14 mouse cellular contexts compared by ENCODE assay signal in genomic region chr6:38785747-38786146, GRCm38 (mm10).
DNase-seq lines count a peak whose midpoint lies in the region; ATAC-seq and TF ChIP-seq lines count a peak whose summit lies in the region.
"Had no signal": no experiment of that assay in that cellular context is flagged by ENCODE, and none has a peak within 500 bp of the region (broad histone marks: within the 10 kb centered on the region; RNA-seq: fewer than 3 reads in every experiment).

No protein-coding gene starts in this region.

- peaks cover 11% of the 10 kb centered on the region; the same call in 1 of the 2 replicates for H3K4me1 ChIP-seq in lung, postnatal 0 days (ENCODE audit: insufficient read depth, low read depth, low read length)
- peaks cover 88% of the 10 kb centered on the region for H3K4me1 ChIP-seq in megakaryocyte, embryonic 14.5 days
- H3K4me1 ChIP-seq: limb, embryonic 12.5 days had no signal

- no peaks in the 10 kb centered on the region for H3K9me3 ChIP-seq in lung, postnatal 0 days (ENCODE audit: low read length)
- no peaks in the 10 kb centered on the region for H3K9me3 ChIP-seq in megakaryocyte, embryonic 14.5 days
- H3K9me3 ChIP-seq: embryonic facial prominence, embryonic 13.5 days; limb, embryonic 12.5 days had no signal

- no peak for TF ChIP-seq EP300 in lung, postnatal 0 days (IDR thresholded peaks at IDR 0.05)

- H3K4me3 ChIP-seq in lung, postnatal 0 days (ENCODE audit: low read depth, low read length): no peak overlapping the region
- H3K4me3 ChIP-seq in megakaryocyte, embryonic 14.5 days (replicated peaks): peak overlapping the region; percentile 74
- H3K4me3 ChIP-seq: embryonic facial prominence, embryonic 13.5 days; limb, embryonic 12.5 days had no signal

- no peak for TF ChIP-seq CTCF in lung, postnatal 0 days (IDR thresholded peaks at IDR 0.05)

- no peak overlapping the region for H3K4me2 ChIP-seq in lung, postnatal 0 days (replicated peaks; ENCODE audit: low read depth, low read length)
- H3K4me2 ChIP-seq: embryonic facial prominence, embryonic 13.5 days; heart, embryonic 11.5 days; limb, embryonic 12.5 days had no signal

- H3K36me3 ChIP-seq in lung, postnatal 0 days (ENCODE audit: insufficient read depth, low read length): no peaks in the 10 kb centered on the region
- peaks cover 50% of the 10 kb centered on the region for H3K36me3 ChIP-seq in megakaryocyte, embryonic 14.5 days (replicated peaks; ENCODE audit: low read length)
- H3K36me3 ChIP-seq: embryonic facial prominence, embryonic 13.5 days had no signal

- no peak for ATAC-seq in lung, postnatal 0 days

- no peak overlapping the region for H3K9ac ChIP-seq in lung, postnatal 0 days (replicated peaks; ENCODE audit: low read depth)
- H3K9ac ChIP-seq: embryonic facial prominence, embryonic 13.5 days; limb, embryonic 12.5 days had no signal

- peak overlapping the region; percentile 59; the same call in 1 of the 2 replicates for H3K27ac ChIP-seq in lung, postnatal 0 days (ENCODE audit: low read length)
- H3K27ac ChIP-seq: embryonic facial prominence, embryonic 13.5 days; limb, embryonic 12.5 days had no signal

- 30% methylated on average over 1 of the region's 1 CpGs for WGBS in lung, postnatal 0 days

- no peaks in the 10 kb centered on the region for H3K27me3 ChIP-seq in lung, postnatal 0 days (replicated peaks; ENCODE audit: insufficient read depth, low read length)
- H3K27me3 ChIP-seq in megakaryocyte, embryonic 14.5 days (replicated peaks): no peaks in the 10 kb centered on the region
- H3K27me3 ChIP-seq: embryonic facial prominence, embryonic 13.5 days; limb, embryonic 12.5 days had no signal

- peak; percentile 75 for DNase-seq in heart, adult 11 months
- no peak for DNase-seq in heart, adult 8-10 months (ENCODE audit: low spot score)
- no peak for DNase-seq in lung, postnatal 0 days (ENCODE audit: low spot score)
- DNase-seq in lung, postnatal 25 days (ENCODE audit: low spot score): no peak
- DNase-seq in cerebellum, postnatal 10 days: peak; percentile 88
- no peak for DNase-seq in urinary bladder, postnatal 4 days (ENCODE audit: low spot score in 2 of 2)
- DNase-seq in spleen, postnatal 36 days (ENCODE audit: low spot score in 2 of 2): no peak
- DNase-seq: kidney, adult 11 months; layer of hippocampus, adult 9-11 months; thymus, postnatal 25 days had no signal

Comparison
In these comparisons a context has a peak if more than half of its experiments do, and no peak if none do; other contexts are left out.
1. DNase-seq: peak in heart, adult 11 months (single experiment) and cerebellum, postnatal 10 days (2 of 2); none in heart, adult 8-10 months (single experiment), lung, postnatal 0 days (single experiment), lung, postnatal 25 days (single experiment), urinary bladder, postnatal 4 days (0 of 2) and spleen, postnatal 36 days (0 of 2).